Mouse (Mus musculus) myocyte (in vitro differentiated cells): Measurements from ENCODE around the gene Gm20422.

ENCODE experiments used
- E2F4 ChIP-seq: IDR thresholded peaks from one replicate; pipeline ENCODE4 v1.6.1; 2011; ENCODE audit warnings: mild to moderate bottlenecking, control low read depth, moderate library complexity; ENCODE audit not compliant: insufficient read depth
- MYOG ChIP-seq, 3 experiments: IDR thresholded peaks; one replicate each; pipeline ENCODE4 v1.6.1; 2011; ENCODE audit warnings: control low read depth in 2 of 3, low read depth in 2 of 3, mild to moderate bottlenecking in 2 of 3; ENCODE audit not compliant: insufficient read length in 2 of 3, control insufficient read depth in 1 of 3, insufficient read depth in 1 of 3
- POLR2A ChIP-seq: IDR thresholded peaks from one replicate; pipeline ENCODE4 v1.6.1; 2011; ENCODE audit warnings: low read depth, mild to moderate bottlenecking, control low read depth, moderate library complexity; ENCODE audit not compliant: insufficient read length
- REST ChIP-seq: IDR thresholded peaks from one replicate; pipeline ENCODE4 v1.6.1; 2011; ENCODE audit warnings: mild to moderate bottlenecking, control low read depth, moderate library complexity; ENCODE audit not compliant: insufficient read depth, insufficient read length

DNA sequence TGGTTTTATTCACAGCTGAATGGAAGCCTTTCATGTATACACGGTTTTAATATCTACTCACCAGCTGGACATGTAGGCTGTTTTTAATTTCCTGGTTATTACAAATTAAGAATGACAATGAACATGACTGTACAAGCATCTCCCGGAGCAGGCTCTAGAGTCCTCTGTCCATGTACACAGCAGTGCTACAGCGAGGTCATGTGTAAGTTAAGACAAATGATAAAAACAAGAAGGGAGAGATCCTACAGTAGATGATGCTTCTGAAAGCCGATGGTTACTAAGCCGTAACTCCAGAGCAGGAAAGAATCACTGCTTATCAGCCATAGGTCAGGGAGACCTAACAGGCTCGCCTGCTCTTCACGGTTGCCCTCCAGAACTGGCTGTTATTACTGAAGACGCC lies 61.2 kb downstream of the Gm20422 start:
- no peak for TF ChIP-seq POLR2A
- no peak for TF ChIP-seq E2F4
- TF ChIP-seq REST: no peak
- TF ChIP-seq MYOG (IDR thresholded peaks at IDR 0.05; ENCODE audit: control insufficient read depth in 1 of 3, insufficient read depth in 1 of 3, insufficient read length in 2 of 3, low read depth in 2 of 3): no peak
